Mouse (Mus musculus) C2C12 (cell line): ENCODE measurements around the gene Sdr9c7.

ENCODE experiments used
- CTCF ChIP-seq: IDR thresholded peaks from one replicate; pipeline ENCODE4 v1.5.1; 2011; ENCODE audit not compliant: control insufficient read depth, insufficient read depth, insufficient read length
- MAX ChIP-seq: IDR thresholded peaks from one replicate; pipeline ENCODE4 v1.6.1; 2011; ENCODE audit warnings: mild to moderate bottlenecking, control low read depth
- USF1 ChIP-seq: IDR thresholded peaks from one replicate; pipeline ENCODE4 v1.6.1; 2011; ENCODE audit warnings: low read depth, mild to moderate bottlenecking, control low read depth, moderate library complexity

- no peak for TF ChIP-seq CTCF
- no peak for TF ChIP-seq USF1
- TF ChIP-seq MAX, result no peak
Observed at GRCm38 (mm10) chr10:127899783-127900182, 1.5 kb downstream of the Sdr9c7 start.
